ENCODE assay signal across 17 mouse cellular contexts in genomic region chr7:44726343-44726742, GRCm38 (mm10). TPM values are rescaled to one million over a fixed set of nuclear protein-coding genes. Genes with fewer than 3 reads are reported as not detected.
DNase-seq lines count a peak whose midpoint lies in the region; ATAC-seq and TF ChIP-seq lines count a peak whose summit lies in the region.
"Had no signal": no experiment of that assay in that cellular context is flagged by ENCODE, and none has a peak within 500 bp of the region (broad histone marks: within the 10 kb centered on the region; RNA-seq: fewer than 3 reads in every experiment).

No protein-coding gene starts in this region.

- TF ChIP-seq POLR2A in spleen, adult 2 months (IDR thresholded peaks at IDR 0.05; ENCODE audit: low read depth, low read length) = peak; percentile 6; the same call in 1 of the 2 replicates

- H3K27me3 ChIP-seq in spleen, adult 2 months (ENCODE audit: control insufficient read depth, insufficient read depth, low read length) = no peaks in the 10 kb centered on the region
- H3K27me3 ChIP-seq: liver, embryonic 13.5 days had no signal

- H3K4me3 ChIP-seq in spleen, adult 2 months (ENCODE audit: extremely low read depth, insufficient read depth, insufficient read length) = no peak overlapping the region
- H3K4me3 ChIP-seq: liver, embryonic 13.5 days had no signal

- no peak for TF ChIP-seq CTCF in spleen, adult 2 months (IDR thresholded peaks at IDR 0.05; ENCODE audit: extremely low read depth, insufficient read depth, insufficient read length, insufficient replicate concordance)

- intact Hi-C loops in gastrocnemius, postnatal 14 days (cut with DNase I; ENCODE audit: low total_unique reads) = no loop called here

- no peaks in the 10 kb centered on the region; the same call in 1 of the 2 replicates for H3K4me1 ChIP-seq in spleen, adult 2 months (ENCODE audit: control insufficient read depth, insufficient read depth, insufficient read length)
- H3K4me1 ChIP-seq: liver, embryonic 13.5 days had no signal

- ATAC-seq in activated CD4-positive, CD25-positive, alpha-beta regulatory T cell, adult 4 months = peak; percentile 73
- ATAC-seq: intestine, postnatal 0 days had no signal

- peak overlapping the region; percentile 77 for H3K27ac ChIP-seq in spleen, adult 2 months (ENCODE audit: insufficient read depth, low read length)
- H3K27ac ChIP-seq: liver, embryonic 13.5 days had no signal

- WGBS in spleen, adult 2 months = 37% methylated on average over 6 of the region's 6 CpGs

- H3K36me3 ChIP-seq in spleen, adult 2 months (ENCODE audit: control insufficient read depth, insufficient read depth, low read length) = no peaks in the 10 kb centered on the region
- H3K36me3 ChIP-seq: liver, embryonic 13.5 days had no signal

- peak; percentile 15 for DNase-seq in layer of hippocampus, adult 11-12 months (ENCODE audit: low spot score)
- DNase-seq in layer of hippocampus, postnatal 10 days (ENCODE audit: low spot score in 2 of 2) = no peak
- DNase-seq in spleen, adult 2 months (ENCODE audit: low read depth in 1 of 2, low spot score in 2 of 2) = peak; percentile 23 to 69
- no peak for DNase-seq in spleen, postnatal 4 days (ENCODE audit: low spot score in 2 of 2)
- peak; percentile 50 for DNase-seq in telencephalon, adult 2 months (ENCODE audit: low read depth, low spot score)
- DNase-seq in gastrocnemius, postnatal 14 days = no peak
- no peak for DNase-seq in testis, postnatal 14 days (ENCODE audit: low spot score)
- DNase-seq: cerebellum, adult 11-12 months; heart, adult 18-20 months; heart, postnatal 10 days; kidney, postnatal 25 days; liver, embryonic 13.5 days; thymus, postnatal 14 days had no signal

RNA-seq across cellular contexts. Expression of gene Izumo2, which starts 17.8 kb away (rescaled TPM):
- not detected for total RNA-seq in layer of hippocampus, postnatal 10 days (2021)
- polyA plus RNA-seq in spleen, adult 2 months (2012; rRNA removed) = not detected in 2 replicates
- polyA plus RNA-seq in activated CD4-positive, CD25-positive, alpha-beta regulatory T cell, adult 4 months (2017; shearing (Covaris generic)) = not detected
- not detected for total RNA-seq in gastrocnemius, postnatal 14 days (2021)
- total RNA-seq: adrenal gland, postnatal 4 days; heart, adult 18-20 months; heart, postnatal 10 days; left cerebral cortex, adult 8-10 months had no signal
- polyA plus RNA-seq: intestine, postnatal 0 days; liver, embryonic 13.5 days had no signal

RNA-seq across cellular contexts. Expression of gene Vrk3, which starts 21.9 kb away (rescaled TPM):
- total RNA-seq in layer of hippocampus, postnatal 10 days (2021) = 10 to 100 TPM; 27.7 to 31.5 TPM
- 46.4 and 52.5 TPM in 2 replicates for polyA plus RNA-seq in spleen, adult 2 months (2012; rRNA removed)
- 10 to 100 TPM; 60.2 to 68.7 TPM for polyA plus RNA-seq in activated CD4-positive, CD25-positive, alpha-beta regulatory T cell, adult 4 months (2017; shearing (Covaris generic))
- total RNA-seq in gastrocnemius, postnatal 14 days (2021) = 10 to 100 TPM; 14.5 to 16.2 TPM

RNA-seq across cellular contexts. Expression of gene Zfp473, which starts 24.5 kb away (rescaled TPM):
- total RNA-seq in layer of hippocampus, postnatal 10 days (2021) = under 1 TPM; 0.16 to 0.53 TPM
- 0.25 and 0.27 TPM in 2 replicates for polyA plus RNA-seq in spleen, adult 2 months (2012; rRNA removed)
- polyA plus RNA-seq in activated CD4-positive, CD25-positive, alpha-beta regulatory T cell, adult 4 months (2017; shearing (Covaris generic)) = under 1 TPM; 0.33 to 0.60 TPM
- total RNA-seq in gastrocnemius, postnatal 14 days (2021) = under 1 TPM in 1 of 2 experiments, not detected in 1; 0.16 TPM
- total RNA-seq: heart, adult 18-20 months had no signal

RNA-seq across cellular contexts. Expression of gene Myh14, which starts 55.7 kb away (rescaled TPM):
- 10 to 100 TPM; 17.6 to 17.9 TPM for total RNA-seq in layer of hippocampus, postnatal 10 days (2021)
- polyA plus RNA-seq in spleen, adult 2 months (2012; rRNA removed) = 0.09 and 0.63 TPM in 2 replicates
- under 1 TPM in 1 of 2 experiments, not detected in 1; 0.38 TPM for polyA plus RNA-seq in activated CD4-positive, CD25-positive, alpha-beta regulatory T cell, adult 4 months (2017; shearing (Covaris generic))
- 10 to 100 TPM; 20.6 to 24.4 TPM for total RNA-seq in gastrocnemius, postnatal 14 days (2021)

Comparison
In these comparisons a context has a peak if more than half of its experiments do, and no peak if none do; other contexts are left out.
1. DNase-seq: peak in layer of hippocampus, adult 11-12 months (single experiment), spleen, adult 2 months (2 of 2) and telencephalon, adult 2 months (single experiment); none in layer of hippocampus, postnatal 10 days (0 of 2), spleen, postnatal 4 days (0 of 2), gastrocnemius, postnatal 14 days (single experiment) and testis, postnatal 14 days (single experiment).